Mouse (Mus musculus): ENCODE measurements around the gene BC030870.
"Not testable (repeated sequence)": the region's sequence is repeated elsewhere in the genome, so short reads cannot be mapped to it uniquely, and the experiment has no call there.

BC030870 gene

DNA sequence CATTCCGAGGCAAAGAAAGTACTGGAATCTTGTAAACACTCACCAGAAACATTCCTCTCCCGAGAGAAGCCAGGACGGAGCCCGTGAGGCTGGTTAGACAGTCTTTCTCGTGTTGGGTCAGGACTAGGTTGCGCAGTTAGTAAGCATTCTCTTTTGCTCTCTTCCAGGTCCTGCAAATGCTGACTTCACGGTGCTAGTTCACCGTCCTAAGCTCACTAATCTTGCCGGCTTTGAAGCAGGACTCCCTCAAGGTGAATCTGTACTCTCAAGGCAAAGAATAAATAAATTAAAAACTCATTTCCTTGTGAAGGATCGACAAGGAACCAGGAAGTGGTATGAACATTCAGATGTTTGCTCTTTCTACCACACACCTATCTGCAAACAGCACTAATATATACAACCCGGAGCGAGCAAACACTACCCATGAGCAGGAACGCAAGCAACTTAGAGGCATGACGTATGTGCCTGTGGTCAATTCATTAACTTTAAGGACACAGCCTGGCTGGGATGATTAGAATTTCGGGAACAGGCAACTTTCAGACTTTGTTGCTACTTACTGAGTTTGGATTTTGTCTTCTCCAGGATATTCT is at the start of gene BC030870:
TSS of gene BC030870 (minus strand) at position 365 of the 590 bp plus-strand sequence.
- DNase-seq (ENCODE audit: low read depth): no peak

DNA sequence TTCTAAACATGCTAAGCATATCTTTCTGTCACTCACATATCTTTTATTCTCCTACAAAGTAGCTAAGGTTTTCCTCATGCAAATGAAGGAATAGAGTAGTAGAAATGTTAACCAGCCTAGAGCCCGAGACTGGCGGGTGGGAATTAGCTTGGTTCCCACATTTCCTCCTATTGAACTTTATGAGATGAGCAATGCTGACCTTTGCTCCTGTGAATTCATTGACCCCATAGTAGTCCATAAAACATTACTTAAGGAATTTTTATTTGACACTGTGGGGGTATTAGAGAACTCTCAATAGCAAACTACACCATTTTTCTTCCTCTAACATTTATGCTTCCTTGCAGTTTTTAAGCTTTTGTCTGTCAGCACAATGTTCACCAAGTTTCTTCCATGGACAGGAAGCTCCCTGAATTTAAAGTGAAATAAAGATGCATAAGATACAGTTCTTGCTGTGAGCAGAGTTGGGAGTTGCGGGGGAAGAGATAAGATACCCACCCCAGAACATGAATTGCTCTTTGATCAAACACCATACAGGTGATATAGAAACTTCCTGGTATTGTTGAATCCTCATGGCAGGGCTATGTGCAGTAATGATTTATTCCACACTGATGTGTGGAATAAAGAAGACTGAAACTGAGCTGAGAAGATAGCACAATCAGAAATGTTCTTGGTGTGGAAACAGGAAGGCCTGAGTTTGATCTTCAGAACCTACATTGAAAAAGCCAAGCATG is 45.5 kb upstream of the BC030870 start:
- no peak for DNase-seq (ENCODE audit: low read depth)

DNA sequence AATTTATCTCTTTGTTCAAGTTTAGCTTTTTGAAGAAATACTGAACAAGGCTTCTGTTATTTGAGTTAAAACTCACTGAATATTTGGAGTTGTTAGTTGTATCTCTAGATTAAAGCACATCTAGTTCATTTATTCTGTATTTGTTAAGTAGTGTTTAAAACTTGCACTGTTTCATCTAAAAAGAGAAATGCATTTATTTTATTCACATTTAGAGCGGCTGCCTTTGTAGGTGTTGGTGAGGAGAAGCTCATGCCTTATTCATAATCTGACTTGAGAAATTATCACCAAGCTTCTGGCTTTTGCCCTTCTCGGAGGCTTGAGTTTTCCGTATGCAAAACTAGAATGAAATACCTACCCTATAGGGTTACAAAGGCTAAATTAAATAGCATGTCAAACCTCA is 39.8 kb upstream of the BC030870 start:
- DNase-seq (ENCODE audit: low read depth): no peak

DNA sequence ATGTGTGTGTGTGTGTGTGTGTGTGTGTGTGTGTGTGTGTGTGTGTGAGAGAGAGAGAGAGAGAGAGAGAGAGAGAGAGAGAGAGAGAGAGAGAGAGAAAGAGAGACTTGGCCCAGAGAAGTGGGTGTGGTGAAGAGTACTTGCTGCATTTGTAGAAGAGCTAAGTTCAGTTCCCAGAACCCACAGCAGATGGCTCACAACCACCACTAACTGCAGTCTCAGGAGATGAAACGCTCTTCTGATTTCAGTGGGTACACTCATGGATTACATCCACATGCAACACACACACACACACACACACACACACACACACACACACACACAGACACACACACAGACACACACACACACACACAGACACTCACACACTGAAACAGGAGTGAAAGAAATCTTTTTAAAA is 31.3 kb upstream of the BC030870 start:
- not testable (repeated sequence) for DNase-seq (ENCODE audit: low read depth)

DNA sequence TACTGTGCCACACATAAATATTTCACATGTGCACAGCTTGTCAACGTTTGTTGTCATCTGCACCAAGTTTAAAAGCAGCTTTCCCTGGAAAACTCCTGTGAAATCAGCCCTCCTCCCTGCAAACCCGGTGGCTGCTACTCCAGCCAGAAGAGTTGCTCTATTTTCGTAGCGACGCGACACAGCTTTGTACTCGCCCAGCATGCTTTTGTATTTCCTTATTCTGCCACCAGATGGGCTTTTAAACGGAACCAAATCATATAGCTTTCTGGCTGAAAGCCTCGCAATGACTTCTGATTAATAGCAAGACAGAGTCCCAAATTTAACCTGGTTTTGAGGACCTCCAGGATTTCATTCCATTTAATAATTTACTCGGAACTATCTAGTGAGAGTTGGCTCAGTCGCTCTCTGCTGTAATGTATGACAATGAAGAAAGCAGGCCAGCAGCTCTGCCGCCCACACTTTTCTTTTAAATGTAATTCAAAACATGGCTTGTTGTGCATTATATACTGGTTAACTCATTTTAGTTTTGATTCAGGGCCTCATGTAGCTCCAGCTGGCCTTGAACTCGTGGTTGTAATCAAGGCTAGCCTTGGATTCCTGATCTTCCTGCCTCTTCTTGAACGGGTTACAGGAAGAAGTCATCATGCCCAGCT is 29.9 kb upstream of the BC030870 start:
- no peak for DNase-seq (ENCODE audit: low read depth)

DNA sequence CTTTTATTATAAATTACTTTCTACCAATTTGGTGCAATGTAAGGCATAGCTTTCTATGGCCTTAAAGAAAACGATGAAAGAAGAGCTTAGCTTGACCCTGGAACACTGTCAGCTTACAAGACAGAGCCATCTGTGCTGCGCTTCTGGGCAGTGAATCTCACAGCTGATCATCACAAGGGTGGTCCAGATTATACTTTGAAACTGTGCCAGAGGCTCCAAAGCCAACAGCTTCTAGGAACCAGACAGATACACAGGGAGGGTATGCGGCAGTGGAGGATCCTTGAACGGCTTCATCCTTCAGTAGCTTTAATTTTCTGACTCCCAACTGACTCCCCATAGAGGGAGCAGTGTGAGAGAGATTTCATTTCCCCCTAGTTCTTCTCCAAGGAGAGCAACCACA is 28.5 kb upstream of the BC030870 start:
- DNase-seq (ENCODE audit: low read depth): no peak

DNA sequence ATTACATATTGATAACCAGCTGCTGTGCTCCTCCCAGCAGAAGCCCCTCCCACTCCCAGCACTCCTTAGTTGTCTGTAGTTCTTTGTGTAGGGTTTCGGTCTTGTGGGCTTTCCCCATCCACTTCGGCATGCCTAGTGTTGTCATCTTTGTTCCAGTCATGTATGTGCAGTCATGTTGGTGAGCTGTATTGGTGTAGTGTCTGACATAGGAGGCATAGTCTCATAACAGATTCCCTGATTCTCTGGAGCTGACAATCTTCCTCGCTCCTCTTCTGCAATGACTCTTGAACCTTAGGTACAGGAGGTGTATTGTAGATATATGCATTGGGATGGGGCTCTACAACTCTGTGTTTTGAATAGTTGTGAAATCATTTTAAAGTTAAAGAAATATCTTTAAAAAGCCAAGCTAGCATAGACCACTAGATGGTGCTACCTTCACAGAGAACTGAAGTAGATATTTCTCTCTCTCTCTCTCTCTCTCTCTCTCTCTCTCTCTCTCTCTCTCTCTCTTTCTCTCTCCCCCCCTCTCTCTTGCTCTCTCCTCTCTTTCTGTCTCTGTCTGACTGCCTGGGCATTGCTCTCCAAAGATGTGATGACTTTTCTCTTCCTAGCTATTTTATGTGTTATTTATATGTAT is 9.6 kb upstream of the BC030870 start:
- DNase-seq (ENCODE audit: low read depth): no peak

DNA sequence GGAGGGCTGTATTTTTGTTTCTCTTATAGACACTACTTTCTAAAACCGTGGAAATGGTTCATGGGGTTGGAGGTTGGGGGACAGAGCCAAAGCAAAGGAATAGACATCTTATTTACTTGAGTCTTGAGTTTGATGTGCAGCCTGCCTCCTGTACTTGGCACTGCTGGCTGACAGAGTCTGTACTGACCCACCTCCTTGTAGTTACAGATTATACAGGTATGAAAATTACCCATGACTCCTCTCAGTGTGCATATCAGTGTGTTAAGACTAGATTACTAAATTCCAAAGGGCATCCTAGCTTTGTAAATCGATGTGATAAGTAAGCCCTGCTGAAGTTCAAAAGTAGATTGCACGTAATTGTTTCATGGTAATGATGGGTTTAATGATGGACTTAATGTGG is 2.9 kb downstream of the BC030870 start:
- DNase-seq (ENCODE audit: low read depth): no peak

DNA sequence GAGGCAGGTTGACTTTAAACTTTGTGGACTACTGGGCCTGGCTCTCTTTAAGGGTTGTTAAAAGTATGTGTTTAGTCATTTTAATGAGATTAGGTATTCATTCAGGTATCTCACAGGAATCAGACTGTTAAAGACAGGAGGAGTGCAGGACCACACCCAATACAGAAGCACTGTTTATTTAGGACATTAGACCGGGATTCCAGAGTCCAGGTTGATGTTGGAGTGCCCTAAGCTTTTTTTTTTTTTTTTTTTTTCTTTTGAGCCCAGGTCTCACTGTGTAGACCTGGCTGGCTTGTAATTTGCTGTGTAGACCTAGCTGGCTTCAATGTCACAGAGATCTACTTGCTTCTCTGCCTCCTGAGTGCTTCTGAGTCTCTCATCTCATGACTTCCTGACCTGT is 3.3 kb downstream of the BC030870 start:
- DNase-seq (ENCODE audit: low read depth): no peak

DNA sequence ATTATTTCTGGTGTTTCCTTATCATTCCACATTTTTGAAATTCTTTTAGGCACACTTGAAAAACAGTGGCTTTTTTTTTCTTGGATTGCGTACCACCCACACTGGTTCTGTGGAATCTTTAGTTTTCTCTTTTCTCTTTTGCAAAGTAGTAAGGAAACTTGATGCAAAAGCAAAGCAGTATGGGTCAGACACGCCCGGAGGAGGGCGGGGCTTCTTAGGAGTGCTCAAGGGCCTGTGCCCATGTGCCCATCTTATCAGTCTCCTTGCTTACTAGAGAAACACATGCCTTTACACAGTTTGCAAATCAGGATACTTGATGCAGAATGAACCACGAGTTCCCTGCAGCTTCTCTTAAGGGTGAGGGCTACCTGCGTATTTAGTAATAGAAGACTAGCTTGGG is 17.3 kb downstream of the BC030870 start:
- no peak for DNase-seq (ENCODE audit: low read depth)

DNA sequence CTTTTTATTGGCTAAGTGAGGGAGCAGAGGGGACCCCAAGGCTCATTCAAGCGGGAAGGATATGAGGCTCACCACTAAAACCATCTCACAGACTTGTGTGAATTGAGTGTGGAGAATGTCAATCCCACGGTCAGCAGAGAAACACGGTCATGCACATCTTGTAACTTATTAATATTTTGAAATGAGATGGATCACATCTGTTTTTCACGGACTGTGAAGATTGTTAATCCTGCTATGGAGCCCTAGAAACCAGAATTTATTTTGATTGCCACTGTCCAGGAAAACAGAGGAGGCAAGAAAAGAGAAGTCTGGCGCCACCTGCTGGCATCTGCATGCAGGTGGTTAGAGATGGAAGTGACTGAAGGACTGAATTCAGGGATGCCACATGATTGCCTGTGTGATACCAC is 19.1 kb downstream of the BC030870 start:
- DNase-seq (ENCODE audit: low read depth): peak; percentile 58

DNA sequence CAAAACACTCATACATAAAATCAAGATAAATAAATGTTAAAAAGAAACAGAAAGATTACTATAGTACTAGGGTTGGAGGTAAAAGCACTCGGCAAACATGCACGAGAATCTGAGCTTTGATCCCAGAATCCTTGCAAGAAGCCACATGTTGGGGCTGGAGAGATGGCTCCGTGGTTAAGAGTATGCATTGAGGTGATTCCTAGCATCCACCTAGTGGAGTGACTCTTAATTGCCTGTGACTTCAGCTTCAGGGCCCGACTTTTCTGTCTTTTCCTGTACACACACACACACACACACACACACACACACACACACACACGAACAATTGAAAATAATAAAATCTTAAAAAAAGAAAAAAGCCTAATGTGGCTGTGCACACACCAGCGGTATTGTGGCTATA is 20.4 kb downstream of the BC030870 start:
- DNase-seq (ENCODE audit: low read depth): no peak

DNA sequence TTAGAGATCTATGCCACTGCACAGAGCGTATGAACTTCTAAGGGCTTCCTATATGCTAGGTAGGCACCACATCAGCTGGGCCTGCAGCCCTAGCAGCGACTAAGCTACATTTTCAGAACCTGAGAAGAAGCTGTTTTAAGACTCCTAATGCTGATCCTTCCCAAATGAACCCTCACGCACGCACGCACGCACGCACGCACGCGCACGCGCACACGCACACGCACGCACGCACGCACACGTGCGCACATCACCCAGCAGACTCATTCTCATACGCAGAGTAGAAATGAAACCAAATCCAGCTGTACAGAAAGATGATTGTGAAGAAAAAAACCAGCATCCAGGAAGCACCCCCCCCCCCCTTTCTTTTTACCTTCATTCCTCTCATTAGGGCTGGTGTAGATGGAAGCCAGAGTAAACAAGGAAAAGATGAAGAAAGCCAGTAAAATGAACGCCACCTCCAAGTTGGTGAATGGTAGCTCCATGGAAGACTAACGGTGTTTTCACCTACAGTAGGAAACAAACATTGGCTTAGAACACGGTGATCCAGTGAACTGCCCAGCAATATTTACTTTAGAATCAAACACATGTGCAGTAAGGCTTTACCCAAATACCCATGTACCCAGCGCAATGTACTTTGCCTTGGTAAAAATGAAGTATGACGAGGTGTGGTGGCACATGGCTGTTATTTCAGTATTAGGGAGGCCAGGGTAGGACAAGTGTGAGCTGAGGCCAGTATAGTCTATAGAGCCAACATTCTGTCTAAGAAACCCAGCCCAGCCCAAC is 21.2 kb downstream of the BC030870 start:
- no peak for DNase-seq (ENCODE audit: low read depth)

DNA sequence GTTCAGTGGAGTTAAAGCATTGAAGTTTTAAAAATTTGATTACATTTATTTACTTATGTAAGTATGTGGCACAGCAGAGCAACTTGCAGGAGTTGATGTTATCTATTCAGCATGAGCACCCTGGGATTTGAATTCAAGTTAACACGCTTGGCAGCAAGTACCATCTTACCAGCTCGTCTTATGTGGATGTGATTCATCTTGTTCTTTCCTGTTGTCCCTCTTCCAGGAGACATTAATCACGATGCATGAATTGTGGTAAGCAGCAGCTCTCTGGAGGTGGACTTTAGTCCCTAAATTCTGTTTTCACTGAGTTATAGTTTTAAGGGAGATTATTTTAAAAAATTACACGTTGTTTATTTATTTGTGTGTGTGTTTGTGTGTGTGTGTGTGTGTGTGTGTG is 25.3 kb downstream of the BC030870 start:
- DNase-seq (ENCODE audit: low read depth): no peak

DNA sequence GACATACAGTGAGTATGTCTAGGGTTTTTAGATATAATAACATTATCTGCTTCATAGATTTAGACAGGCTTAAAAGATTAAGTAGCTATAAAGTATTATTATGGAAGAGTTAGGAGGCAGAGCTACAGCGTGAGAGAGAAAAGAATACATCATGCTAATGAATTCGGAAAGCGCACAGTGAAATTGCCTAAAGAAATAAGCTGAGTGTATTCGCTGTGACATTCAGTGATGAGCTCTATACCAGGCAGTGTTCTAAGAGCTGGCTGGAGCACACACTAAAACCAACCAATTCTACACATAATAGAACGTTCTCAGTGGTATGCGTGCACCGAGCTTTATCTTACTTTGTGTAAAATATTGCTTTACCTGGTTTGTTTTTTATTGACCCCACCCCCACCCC is 25.7 kb downstream of the BC030870 start:
- no peak for DNase-seq (ENCODE audit: low read depth)

DNA sequence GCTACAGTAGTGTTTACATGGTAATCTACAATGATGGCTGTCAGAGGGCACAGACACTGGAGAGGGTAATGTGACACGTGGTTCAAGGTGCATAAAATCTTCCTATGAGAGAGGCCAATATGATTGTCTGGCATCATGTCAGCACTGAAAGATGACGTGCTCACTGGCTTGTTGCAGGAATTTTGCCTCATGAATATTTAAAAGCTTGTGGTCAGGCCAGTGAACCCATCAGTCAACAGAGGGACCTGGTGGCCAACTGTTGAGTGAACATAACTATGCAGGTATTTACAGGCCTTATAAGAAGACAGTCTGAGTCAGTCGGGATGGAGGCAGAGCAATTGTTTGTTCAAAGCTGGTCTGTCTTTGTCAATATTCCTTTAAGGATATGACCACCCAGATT is 29.6 kb downstream of the BC030870 start:
- no peak for DNase-seq (ENCODE audit: low read depth)

DNA sequence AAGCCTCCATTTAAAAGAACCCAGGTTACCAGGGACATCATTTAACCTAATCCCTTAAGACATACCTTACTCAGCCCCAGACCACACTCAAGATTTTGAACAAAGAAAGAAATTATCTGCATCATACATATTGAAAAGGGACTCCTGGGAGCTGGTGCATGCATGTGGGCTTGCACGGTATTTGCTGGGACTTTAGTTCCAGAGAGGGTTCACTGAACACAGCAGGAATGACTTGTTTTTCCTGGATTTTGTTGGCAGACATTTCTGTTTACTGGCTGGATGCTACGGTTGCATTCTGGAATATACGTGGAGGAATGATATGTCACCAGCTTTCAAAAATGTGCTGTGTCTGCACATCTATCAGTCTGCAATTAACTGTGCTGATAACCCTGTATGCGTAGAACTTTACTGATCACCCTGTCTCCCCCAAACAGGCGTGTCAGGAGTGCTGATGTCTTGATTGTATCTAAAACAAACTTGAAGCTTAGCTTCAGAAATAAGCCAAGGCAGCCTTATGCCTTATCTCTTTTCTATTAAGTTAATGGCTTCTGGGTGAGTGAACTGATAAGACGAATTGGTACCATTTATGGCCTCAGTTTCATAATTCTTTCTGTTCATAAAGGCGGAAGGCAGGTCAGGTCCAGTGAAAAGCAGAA is 31.5 kb downstream of the BC030870 start:
- no peak for DNase-seq (ENCODE audit: low read depth)

DNA sequence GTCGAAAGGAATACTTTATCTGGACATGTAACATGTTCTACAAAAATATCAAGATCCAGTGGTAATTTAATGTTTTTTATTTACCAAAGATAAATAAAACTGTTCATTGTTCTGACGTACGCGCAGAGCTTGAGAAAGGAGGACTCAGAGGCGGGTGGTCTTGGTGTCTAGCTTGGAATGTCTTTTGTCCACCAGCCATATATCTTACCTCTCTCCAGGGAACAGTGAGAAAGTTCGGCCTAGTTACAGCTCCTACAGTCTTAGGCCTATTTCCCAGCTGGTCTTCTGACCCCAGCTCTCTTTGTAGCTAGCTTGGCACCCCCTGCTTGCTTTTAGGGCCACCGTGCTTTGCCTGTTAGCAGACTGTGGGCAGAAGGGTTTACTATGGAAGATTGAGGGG is 39.6 kb downstream of the BC030870 start:
- DNase-seq (ENCODE audit: low read depth): no peak

DNA sequence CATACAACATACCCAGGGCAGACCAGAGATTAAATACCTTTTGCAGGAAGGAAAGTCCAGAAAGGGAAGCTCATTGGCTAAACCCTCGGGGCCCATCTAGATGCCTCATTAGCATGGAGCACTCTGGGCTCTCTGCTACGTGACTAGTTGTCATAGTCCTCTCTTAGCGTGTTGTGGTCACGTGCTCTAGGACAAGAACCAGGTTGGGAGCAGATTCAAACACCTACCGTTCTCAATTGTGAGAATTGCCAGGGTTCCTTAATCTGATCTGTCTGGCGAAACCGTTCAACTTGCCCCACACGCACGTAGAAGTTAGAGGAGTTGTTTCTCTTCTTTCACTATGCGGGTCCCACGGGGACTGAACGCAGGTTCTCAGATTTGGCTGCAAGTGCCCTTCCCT is 41.2 kb downstream of the BC030870 start:
- no peak for DNase-seq (ENCODE audit: low read depth)

DNA sequence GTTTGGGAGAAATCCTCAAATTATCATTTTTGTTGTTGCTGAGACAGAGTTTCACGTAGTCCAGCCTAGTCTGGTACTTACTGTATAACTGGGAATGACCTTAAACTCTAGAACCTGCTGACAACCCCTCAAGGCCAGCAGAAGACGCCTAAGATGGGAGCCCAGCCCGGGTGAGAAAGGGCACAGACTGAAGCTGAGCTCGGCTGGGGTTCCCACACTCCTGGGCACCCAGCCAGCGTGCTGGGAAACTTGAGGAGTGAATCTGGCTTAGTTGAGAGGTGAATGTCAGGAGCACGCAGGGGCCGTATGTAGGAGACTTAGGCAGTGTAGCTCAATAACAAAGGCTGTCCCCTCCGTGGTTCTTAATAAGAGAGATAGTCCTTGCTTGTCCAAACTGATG is 41.7 kb downstream of the BC030870 start:
- DNase-seq (ENCODE audit: low read depth): no peak

DNA sequence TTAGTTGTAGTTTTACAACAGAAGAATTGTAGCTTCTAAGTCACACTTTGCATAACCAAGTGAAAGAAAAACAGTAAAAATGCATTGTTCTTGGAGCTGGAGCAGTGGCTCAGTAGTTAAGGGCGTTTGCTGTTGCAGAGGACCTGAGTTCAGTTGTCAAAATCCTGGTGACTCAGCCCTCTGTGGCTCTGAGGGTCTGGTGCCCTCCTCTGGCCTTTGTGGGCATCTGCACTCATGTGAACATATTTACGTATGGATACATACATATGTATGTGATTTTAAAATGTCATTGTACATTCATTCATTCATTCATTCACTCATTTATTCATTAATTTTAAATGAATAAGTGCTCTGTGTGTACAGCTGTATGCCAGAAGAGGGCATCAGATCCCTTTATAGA is 43.7 kb downstream of the BC030870 start:
- DNase-seq (ENCODE audit: low read depth): no peak

DNA sequence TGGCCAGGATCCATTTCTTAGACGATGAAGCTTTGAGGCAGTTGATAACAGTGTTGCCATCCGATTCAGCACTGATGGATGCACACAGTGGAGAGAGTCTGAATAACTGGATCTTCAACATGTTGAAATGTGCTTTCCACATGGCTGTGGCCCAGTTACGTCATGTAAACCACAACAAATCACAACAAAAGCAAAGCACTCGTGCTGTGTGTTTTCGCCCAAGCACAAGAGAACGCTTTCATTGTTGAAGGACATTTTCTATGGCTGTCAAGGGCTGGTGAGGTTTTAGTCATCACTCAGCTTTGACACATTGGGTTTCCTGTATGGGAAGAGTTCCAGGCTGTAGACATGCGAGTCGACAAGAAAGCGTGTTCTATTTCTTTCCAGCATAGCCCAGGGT is 48.6 kb downstream of the BC030870 start:
- no peak for DNase-seq (ENCODE audit: low read depth)
